Mouse (Mus musculus): ENCODE data around the gene Bag1. TPM values are rescaled to one million over a fixed set of nuclear protein-coding genes. Genes with fewer than 3 reads are reported as not detected.
"Not testable (repeated sequence)": the region's sequence is repeated elsewhere in the genome, so short reads cannot be mapped to it uniquely, and the experiment has no call there.

Gene Bag1
- polyA plus RNA-seq, 2 experiments from 2014 or later = 10.0 to 15.8 TPM

DNA sequence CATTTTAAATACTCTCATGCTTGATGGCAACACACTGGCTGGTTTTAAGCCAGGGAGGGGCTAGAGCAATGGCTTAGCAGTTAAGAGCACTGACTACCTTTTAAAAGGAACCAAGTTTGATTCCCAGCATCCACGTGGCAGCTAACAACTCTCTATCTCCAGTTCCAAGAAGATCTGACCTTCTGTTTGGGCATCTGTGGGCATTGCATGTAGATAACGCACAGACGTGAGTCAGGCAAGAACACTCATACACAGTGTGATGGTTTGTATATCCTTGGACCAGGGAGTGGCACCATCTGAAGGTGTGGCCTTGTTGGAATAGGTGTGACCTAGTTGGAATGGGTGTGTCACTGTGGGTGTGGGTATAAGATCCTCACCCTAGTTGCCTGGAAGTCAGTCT, 13.7 kb downstream of the Bag1 start:
- ATAC-seq = not testable (repeated sequence)

DNA sequence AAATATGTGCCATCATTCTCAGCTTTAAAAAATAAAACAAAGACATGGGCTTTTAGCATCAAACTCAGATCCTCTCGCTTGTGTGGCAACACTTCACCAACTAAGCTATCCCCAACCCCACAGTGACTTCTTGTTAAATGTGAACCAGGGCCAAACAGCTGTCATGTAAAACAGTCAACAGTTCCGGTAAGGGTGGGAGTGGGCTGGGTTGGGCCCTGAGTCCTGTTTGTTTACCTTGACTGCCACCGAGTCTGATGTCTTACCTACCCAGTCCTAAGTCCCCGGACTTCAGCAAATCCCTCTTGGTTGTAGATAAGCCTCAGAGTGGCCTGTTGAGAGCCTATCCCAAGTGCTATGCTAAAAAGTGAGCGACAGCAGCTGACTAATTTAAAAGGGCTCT, 14.4 kb downstream of the Bag1 start:
- ATAC-seq = no peak

DNA sequence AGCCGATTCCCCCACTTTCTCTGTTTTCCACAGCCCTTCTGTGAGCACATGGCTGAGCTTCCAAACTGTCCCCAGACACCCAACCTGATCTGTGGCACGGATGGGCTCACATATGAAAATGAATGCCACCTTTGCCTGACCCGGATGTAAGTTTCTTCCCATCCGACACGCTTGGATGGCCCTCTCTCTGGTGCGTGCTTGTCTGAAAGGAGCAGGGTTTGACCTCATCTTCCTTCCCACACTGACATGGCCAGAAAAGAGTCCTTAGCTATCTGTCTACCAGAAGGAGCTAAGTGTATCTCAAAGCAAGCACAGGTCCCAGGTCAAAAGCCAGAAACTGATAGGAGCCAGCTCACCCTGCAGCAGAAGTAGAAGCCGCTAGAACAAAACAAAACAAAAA, 19.0 kb downstream of the Bag1 start:
- ATAC-seq = no peak

DNA sequence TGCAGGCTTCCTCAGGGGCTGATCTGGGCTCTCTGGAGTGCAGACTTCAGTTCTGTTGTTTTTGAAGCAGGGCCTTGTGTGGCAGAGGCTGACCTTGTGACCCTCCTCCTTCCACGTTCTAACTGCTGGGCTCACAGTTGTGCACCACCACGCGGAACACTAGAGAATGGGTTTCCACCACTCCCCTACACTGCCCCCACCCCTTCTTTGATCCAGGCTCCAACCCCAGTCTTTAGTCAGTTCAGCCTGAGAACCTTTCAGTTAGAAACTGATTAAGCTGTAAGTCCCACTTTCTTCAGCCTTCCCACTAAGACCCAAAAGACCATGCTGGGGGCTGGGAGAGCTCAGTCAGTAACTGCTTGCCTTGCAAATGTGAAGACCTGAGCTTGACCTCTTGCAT, 22.5 kb downstream of the Bag1 start:
- no peak for ATAC-seq

DNA sequence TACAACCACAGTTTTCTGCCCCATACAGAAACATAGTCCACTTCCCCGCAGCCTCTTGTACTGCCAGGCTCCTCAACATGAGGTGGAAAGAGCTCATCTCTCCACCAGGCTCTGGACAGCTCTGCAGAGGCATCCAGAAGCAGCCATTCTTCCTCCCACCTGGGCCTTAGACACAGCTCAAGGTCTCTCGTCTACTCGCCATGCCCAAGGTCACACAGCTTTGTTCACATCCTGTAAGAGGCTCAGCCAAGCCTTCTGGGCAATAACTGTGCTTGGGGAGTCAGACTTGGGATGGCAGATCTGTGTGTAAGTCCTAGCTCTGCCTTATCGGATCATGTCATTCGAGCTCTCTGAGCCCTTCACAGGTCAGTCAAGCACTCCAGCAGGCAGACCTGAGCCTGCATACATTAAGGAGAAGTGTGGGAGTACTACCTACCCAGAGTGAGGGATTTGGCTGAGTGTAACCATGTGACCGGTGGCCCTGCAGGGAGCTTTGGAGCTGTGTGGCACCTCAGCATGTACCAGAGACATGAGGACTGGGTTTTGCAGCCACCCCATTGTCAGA, 24.9 kb downstream of the Bag1 start:
- no peak for ATAC-seq

DNA sequence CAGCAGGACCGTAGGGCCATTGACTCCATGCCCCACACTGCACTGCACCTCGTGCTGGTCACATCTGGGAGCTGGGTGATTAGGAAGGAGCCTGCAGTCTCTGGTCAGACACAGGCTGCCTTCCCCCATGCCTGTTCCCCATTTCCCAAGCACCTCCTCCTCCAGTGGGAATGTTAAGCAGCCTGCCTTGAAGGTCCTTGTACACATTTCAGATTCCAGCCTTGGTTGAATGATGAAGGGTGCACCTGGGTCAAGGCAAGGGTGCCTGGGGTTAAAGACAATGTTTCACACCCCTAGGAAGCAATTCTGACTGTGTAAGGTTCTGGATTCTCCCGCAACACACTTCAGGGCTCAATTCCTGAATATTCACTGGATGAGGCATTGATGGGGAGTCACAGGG, 26.8 kb downstream of the Bag1 start:
- ATAC-seq = no peak

DNA sequence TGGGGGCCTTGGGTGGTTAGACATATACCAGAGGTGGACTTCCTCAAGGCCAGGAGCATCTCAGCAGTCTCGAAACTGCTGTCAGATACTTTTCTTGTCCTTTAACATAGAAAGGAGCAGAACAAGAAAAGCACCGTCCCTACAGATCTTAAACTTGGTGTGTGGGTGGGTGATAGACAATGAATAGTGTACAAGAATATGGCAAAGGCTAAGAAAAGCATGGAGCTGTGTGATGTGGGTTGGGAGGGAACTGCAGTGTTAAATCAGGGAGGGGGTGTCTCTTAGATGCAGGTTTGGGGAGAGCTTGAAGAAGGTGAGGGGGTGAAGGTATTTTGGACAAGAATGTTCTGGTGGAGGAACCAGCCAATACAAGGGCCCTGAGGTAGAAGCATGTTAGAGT, 27.5 kb downstream of the Bag1 start:
- no peak for ATAC-seq

DNA sequence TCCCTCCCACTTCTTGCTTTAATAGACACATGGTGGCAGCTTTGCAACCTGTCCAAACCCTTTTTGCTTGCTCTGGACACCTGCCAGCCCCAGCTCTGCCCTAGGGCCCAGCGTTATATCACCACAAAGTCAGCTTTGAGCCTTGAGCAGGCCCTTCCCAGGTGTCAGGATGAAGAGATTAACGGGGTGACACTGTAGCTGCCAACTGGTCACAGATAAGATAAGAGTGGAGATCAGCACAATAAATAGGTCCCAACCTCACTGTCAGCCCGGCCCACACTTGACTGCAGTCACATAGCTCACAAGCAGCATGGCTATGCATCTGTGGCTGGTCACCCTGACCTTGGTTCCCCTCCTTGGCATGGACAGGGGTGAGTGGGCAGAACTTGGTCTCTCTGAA, 28.3 kb downstream of the Bag1 start, which contains the start of gene Spink4:
Gene Spink4, plus strand, starts transcription at position 268 of the 400 bp plus-strand sequence.
- no peak for ATAC-seq

DNA sequence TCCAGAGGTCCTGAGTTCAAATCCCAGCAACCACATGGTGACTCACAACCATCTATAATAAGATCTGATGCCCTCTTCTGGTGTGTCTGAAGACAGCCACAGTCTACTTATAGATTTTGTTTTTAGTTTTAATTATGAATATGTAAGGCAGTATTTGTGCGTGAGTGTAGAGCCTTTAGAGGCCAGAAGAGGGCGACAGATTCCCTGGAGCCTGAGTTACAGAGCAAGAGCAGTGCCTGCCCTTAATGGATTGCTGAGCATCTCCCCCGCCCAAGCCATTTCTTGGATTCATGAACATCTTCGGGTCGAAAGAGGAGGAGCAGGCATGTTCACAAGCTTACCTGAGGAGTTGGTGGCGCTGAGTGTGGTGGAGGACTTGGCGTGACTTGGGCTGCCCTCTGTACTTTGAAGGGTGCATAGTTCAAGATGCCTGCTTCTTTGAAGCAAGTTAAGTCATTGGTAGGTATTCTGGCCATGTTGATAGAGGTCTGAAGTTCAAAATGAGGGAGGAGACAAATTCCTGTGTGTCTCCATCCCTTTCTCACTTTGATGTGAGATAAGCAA, 31.4 kb downstream of the Bag1 start:
- ATAC-seq = no peak

DNA sequence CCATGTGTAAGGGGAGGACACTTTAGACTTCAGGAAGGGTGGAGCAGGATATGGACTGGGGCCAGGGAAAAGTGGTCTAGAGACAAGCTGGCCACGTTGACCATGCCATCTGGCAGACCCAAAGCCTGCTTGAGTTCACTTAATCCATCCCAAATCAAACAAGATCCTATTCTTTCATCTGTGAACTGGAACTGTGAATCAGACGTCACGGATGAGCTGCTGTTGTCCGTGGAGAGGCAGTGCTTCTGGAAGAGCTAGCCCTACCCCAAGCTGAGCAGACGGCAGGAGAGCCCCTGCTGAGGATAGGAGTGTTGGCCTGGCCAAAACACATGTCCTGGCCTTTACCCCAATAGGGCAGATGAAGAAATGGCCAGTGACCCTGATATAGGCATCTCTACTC, 32.1 kb downstream of the Bag1 start:
- no peak for ATAC-seq

DNA sequence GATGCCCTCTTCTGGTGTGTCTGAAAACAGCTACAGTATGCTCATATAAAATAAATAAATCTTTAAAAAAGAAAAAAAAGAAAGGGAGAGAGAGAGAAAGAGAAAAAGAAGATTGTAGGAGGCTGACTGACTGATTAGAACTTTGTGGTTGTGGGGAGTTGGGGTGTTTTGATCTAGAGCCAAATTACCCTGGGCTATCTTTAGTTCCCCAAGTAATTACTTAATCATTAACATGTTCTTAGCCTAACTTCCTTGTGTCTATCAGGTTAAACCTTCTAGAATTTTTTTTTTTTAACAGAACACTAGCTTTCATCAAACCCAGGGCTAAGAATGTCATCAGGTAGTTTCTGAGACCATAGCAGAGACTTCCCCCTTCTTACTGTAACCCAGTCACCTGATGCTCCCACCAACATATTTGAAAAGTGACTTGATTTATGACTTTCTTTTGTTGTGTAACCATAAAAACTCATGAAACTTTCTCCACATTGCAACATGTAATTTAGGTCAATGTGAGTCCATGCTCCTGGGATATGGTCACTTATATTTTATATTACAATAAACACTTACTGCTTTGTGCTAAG, 33.7 kb downstream of the Bag1 start:
- no peak for ATAC-seq

DNA sequence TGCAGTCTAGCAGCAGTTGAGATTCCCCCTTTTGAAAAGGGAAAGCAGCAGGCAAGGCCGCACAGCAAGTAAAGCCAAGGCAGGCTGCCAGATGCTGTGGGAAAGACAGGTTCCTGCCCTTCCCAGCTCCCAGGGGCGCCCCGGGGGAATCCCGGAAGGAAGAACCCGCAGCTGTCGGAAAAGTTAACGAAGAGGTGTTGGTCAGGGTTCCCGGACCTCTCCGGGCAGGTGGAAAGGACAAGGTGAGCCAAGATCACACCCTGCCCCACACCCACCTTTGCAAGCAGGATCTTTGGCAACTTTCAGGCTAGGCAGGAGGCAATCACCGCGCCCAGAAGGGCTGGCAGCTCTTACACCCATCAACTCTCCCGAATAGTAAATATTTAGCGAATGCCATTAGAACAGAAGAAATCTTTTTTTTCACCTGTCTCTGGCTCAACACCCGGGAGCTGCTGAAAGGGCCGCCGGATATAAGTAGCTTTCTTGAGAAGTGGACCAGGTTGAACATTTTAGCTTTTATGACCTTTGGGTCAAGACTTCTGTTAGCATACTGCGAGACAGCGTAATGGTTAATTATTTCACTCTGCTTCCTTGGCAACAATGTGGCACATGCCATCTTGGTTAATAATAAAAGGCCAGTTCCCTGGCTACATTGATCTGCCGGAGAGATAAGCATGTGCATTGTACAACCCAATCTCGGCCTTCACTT, 39.7 kb downstream of the Bag1 start:
- ATAC-seq = no peak

DNA sequence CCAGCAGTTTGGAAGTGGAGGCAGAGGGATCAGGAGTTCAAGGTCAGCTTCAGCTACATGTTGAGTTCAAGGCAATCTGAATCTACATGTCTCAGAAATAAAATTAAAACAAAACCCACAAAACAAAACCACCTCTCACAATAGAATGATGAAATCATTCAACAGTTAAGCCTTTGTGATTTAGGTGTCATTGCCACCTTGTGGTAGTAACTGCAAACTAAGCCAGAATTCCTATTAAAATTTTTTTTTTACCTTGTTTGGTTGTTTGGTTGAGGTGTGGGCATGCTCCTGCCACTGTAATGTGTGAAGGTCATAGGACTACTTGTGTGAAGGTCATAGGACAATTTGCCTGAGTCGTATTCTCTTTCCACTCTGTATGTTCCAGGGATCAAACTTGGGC, 41.8 kb downstream of the Bag1 start:
- ATAC-seq = peak; percentile 79

DNA sequence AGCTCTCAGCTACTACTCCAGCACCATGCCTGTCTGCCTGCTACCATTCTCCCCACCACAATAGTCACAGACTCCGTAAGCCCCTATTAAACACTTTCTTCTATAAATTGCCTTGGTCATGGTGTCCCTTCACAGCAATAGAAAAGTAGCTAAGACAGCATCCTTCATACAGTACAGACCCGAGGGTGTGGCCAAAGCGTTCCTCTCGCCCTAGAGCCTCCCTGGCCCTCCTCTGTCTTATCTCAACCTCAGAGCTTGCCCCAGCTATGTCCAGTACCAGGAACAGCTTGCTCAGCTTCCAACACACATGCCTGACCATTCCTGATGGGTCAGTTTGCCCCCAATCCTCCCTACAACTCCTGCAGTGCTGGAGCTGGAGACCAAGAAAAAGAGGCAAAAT, 47.5 kb downstream of the Bag1 start:
- ATAC-seq = no peak

DNA sequence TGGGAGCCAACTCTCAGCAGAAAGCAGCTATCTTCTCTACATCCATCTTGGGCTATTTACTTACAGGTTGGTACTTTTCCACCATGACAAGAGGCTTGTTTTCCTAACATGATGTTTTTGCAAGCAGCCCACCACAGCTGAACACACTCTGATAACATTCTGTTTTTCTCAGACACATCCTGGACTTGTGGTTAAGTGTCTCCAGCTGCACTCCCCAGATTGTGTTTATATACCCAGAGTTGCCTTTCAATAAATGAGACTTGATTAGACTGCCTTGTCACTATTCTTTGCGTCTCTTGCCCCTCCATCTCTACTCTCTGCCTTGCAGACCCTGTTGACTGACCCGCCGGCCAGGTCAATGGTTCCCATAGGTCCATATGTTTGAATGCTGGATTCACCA, 48.0 kb downstream of the Bag1 start:
- no peak for ATAC-seq

DNA sequence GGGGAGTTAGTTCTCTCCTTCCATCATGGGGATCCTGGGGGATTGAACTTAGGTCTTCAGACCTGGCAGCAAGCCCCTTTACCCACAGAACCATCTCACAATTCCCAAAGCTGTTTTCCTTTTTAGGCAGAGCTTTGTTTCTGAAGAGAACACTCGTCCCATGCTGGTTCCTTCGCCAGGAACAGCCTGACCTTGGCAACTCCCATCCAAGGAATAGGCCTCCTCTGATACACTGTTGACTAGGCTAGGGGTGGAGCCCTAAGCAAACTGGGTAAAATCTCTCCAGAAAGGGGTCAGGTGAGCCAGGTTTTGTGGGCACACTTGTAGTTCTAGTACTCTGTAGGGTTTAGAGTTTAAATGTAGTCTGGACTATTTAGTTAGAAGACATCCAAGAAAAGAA, 48.8 kb downstream of the Bag1 start:
- no peak for ATAC-seq

DNA sequence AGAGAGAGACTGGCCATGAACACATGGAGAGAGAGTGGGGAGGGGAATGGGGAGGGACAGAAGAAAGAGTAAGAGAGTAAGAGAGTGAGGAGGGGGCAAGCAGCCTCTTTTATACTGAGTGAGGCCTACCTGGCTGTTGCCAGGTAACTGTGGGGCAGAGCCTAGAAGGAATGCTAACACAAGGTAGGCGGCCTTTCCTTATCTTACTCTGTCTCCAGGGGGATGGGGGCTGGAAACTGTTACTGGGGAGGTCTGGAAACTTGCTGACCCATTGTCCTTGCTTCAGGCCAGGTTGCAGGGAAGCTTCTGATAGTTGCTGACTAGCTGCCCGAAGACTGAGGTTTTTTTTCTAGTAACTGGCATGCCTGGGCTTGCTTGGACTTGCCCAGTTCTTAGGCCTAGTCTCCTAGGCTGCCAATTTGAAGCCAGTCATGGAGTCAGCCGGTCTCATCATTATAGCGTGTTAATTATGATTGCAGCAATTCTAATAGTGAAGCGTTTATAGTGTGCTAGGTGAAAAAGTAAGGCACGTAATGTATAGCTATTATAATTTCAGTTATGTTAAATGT, 49.5 kb downstream of the Bag1 start:
- ATAC-seq = no peak

DNA sequence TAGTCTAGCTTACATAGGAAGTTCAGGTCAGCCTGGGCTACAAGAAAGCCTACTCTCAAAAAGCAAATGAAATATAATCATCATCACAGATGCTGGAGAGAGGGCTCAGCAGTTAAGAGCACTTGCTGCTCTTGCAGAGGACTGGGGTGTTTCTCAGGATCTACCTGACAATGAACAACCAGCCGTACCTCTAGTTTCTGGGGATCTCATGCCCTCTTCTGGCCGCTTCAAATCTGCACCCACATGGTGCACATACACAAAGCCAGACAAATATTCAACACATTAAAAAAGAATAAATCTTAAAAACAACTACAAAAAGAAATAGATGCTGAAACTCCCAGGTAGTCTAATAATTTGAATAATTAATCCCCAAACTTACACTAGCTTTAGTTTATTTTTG, 52.4 kb downstream of the Bag1 start:
- ATAC-seq = no peak

DNA sequence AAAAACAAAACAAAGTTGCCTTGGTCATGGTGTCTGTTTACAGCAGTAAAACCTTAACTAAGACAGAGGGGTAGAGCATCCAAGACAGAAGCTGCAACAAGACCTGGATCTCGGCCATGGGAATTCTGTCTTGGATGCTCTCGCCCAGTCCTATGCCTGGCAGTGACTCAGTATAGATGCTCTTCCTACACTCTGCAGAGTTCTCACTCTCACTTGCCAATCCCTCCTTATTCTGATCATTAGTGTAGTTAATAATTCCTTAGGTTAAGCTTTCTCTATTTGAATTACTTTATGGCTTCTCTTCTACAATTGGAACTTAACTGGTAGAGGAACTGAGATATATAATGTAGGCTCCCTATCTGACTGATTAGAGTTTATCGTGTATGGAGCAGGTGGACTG, 53.0 kb downstream of the Bag1 start:
- no peak for ATAC-seq

DNA sequence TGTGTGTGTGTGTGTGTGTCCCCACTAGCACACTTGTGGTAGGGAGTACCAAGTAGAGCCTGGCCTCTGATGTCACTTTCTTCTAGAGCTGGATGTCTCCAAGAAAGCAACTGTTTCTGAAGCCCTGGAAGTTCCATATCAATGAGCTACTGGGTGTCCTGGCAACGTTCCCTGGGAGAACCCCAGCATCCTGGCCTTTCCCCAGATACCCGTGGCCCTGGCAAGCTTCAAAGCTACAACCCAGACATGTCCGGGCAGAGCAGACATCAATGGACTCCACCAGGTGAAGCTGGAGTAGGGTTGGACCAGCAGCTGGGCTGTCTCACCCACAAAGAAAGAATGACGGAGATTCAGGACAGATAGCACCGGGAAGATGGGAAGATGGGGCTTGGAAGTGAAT, 56.9 kb downstream of the Bag1 start:
- ATAC-seq = no peak

DNA sequence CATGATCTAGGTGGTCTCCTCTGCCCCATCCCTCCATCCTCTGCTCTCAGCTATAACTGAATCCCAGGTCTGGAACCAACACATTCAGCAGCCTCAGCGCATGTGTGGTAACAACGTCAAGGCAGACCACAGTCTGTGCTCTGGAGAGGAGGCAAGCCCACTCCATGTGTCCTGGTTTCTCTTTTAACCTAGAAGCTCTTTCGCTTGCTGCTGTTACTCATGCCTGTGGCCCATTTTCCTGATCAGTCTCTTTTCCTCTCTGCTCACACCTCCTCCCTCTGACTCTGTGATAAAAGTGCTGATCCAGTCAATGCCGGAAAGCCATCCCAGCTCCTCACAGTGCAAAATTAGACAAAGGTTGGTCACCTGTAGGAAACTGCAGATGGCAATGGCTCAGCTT, 58.1 kb downstream of the Bag1 start:
- no peak for ATAC-seq

DNA sequence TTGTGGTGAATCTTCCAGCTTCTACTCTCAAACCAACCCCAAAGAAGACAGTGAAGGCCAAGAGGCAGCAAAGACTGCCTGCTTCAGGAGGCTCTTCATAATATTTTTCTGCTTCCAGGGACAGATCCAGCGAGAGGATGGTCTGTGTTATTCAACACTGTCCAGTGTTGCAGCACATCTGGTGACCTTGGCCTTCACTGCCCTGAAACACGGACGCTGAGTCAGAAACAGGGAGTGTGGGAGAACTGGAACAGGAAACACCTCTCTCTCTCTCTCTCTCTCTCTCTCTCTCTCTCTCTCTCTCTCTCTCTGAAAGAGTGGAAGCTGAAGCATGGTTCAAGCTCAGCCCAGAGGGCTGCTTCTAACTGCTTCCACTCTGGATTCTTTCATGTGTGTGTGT, 58.8 kb downstream of the Bag1 start:
- ATAC-seq = no peak

DNA sequence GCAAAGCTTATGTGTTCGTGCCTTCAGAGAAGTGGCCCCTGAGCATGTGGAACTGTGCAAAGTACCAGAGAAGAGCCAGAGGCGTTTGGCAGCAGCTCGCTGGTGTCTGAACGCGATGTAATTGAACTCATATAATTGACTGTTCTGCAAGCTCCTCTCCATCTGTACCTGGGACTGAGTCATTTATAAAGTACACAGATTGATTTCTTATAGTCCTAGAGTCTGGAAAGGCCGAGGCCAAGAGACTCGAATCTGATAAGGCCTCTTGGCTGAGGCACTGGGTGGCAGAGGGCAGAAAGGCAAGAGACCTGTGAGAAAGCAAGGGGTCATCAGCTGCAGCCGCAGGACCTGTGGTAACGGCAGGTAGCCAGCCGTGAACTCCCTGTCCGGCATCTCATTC, 59.3 kb downstream of the Bag1 start:
- ATAC-seq = no peak
